23 mouse cellular contexts compared by ENCODE assay signal in genomic region chr6:18832958-18833357, GRCm38 (mm10). TPM values are rescaled to one million over a fixed set of nuclear protein-coding genes. Genes with fewer than 3 reads are reported as not detected.
DNase-seq lines count a peak whose midpoint lies in the region; ATAC-seq lines count a peak whose summit lies in the region.
"Had no signal": no experiment of that assay in that cellular context is flagged by ENCODE, and none has a peak within 500 bp of the region (broad histone marks: within the 10 kb centered on the region; RNA-seq: fewer than 3 reads in every experiment).

No protein-coding gene starts in this region.

- peak; percentile 85 for ATAC-seq in frontal cortex, adult (ENCODE audit: low TSS enrichment)
- ATAC-seq: forebrain, embryonic 13.5 days; forebrain, embryonic 16.5 days; hindbrain, postnatal 0 days; Patski had no signal

- DNase-seq in frontal cortex, postnatal 14 days (ENCODE audit: low spot score in 2 of 2) = no peak
- peak; percentile 38 for DNase-seq in right cerebral cortex, adult 18-20 months
- DNase-seq in right cerebral cortex, postnatal 25 days = no peak
- DNase-seq in layer of hippocampus, postnatal 14 days (ENCODE audit: low spot score in 2 of 2) = peak; percentile 23 to 83
- DNase-seq in Muller cell, postnatal 12 days (ENCODE audit: inconsistent ontology term) = no peak
- DNase-seq in adrenal gland, postnatal 25 days = no peak
- DNase-seq: adrenal gland, adult 2 months; adrenal gland, postnatal 14 days; cerebellum, adult 18-20 months; cerebellum, adult 9-10 months; cerebellum, postnatal 14 days; gastrocnemius, postnatal 25 days; heart, adult 2 months; heart, postnatal 14 days; heart, postnatal 4 days had no signal

RNA-seq across cellular contexts. Expression of gene Lsm8, which starts 15.4 kb away (rescaled TPM):
- total RNA-seq in layer of hippocampus, postnatal 14 days (2021) = 10 to 100 TPM; 43.4 to 45.4 TPM
- total RNA-seq in adrenal gland, postnatal 25 days (2021) = 32.5 and 37.0 TPM in 2 replicates

RNA-seq across cellular contexts. Expression of gene Ankrd7, which starts 33.2 kb away (rescaled TPM):
- total RNA-seq in layer of hippocampus, postnatal 14 days (2021) = not detected
- not detected in 2 replicates for total RNA-seq in adrenal gland, postnatal 25 days (2021)
- total RNA-seq: adrenal gland, adult 2 months; adrenal gland, postnatal 14 days; ES-E14; gastrocnemius, adult 8-10 months; gastrocnemius, postnatal 25 days; granulocyte monocyte progenitor cell, adult 5-6 weeks; heart, adult 2 months; heart, postnatal 14 days; heart, postnatal 4 days; hindbrain, postnatal 0 days had no signal

Comparison
In these comparisons a context has a peak if more than half of its experiments do, and no peak if none do; other contexts are left out.
1. DNase-seq: peak in right cerebral cortex, adult 18-20 months (single experiment) and layer of hippocampus, postnatal 14 days (2 of 2); none in frontal cortex, postnatal 14 days (0 of 2), right cerebral cortex, postnatal 25 days (single experiment), Muller cell, postnatal 12 days (single experiment) and adrenal gland, postnatal 25 days (single experiment).